Mouse (Mus musculus) liver, embryonic 11.5 days (tissue): ENCODE measurements around the gene Slc25a30. TPM values are rescaled to one million over a fixed set of nuclear protein-coding genes. Genes with fewer than 3 reads are reported as not detected.
"Not testable (repeated sequence)": the region's sequence is repeated elsewhere in the genome, so short reads cannot be mapped to it uniquely, and the experiment has no call there.

Experiments used
- ATAC-seq: fragments of 200-750 bp; cut with Nextera tagmentation; replicated peaks from 2 replicates; pipeline ENCODE4 v1.8.0; 2017; ENCODE audit warnings: moderate number of reproducible peaks, mild to moderate bottlenecking, moderate TSS enrichment, moderate library complexity; ENCODE audit not compliant: low FRiP score
- DNase-seq: peaks from one replicate; pipeline ENCODE4 v3.0.0-alpha.2; 2017; ENCODE audit warnings: low spot score
- H3K27ac ChIP-seq: fragments of 300-500 bp; sonication (generic); 2 replicates; pipeline ENCODE4 v1.5.1; 2014; ENCODE audit warnings: mild to moderate bottlenecking, low read depth, low read length, control low read depth
- H3K27me3 ChIP-seq: fragments of 300-500 bp; sonication (generic); replicated peaks from 2 replicates; pipeline ENCODE4 v1.6.1; 2014; ENCODE audit warnings: low read length, mixed read lengths; ENCODE audit not compliant: control insufficient read depth, insufficient read depth
- H3K36me3 ChIP-seq: fragments of 300-500 bp; sonication (generic); 2 replicates; pipeline ENCODE4 v1.6.1; 2014; ENCODE audit warnings: mild to moderate bottlenecking, low read length, moderate library complexity, mixed read lengths; ENCODE audit not compliant: control insufficient read depth, insufficient read depth
- H3K4me1 ChIP-seq: fragments of 300-500 bp; sonication (generic); replicated peaks from 2 replicates; pipeline ENCODE4 v1.6.1; 2014; ENCODE audit warnings: low read length, mixed read lengths; ENCODE audit not compliant: control insufficient read depth, insufficient read depth
- H3K4me2 ChIP-seq: fragments of 300-500 bp; sonication (generic); 2 replicates; pipeline ENCODE4 v1.6.1; 2014; ENCODE audit warnings: mild to moderate bottlenecking, control low read depth, moderate library complexity
- H3K4me3 ChIP-seq: fragments of 300-500 bp; sonication (generic); 2 replicates; pipeline ENCODE4 v1.5.1; 2014; ENCODE audit warnings: low read depth, low read length, control low read depth
- H3K9ac ChIP-seq: fragments of 300-500 bp; sonication (generic); 2 replicates; pipeline ENCODE4 v1.6.1; 2014; ENCODE audit warnings: low read depth, low read length, control low read depth
- H3K9me3 ChIP-seq: fragments of 300-500 bp; sonication (generic); 2 replicates; pipeline ENCODE4 v1.6.1; 2016; ENCODE audit warnings: low read length, inconsistent platforms, mixed read lengths; ENCODE audit not compliant: control insufficient read depth
- WGBS: fragments of 180-500 bp; shearing (Covaris S2); extraction: QIAGEN DNeasy Blood & Tissue Kit; methylation state at CpG from one replicate; pipeline ENCODE4 v1.1.7; 2014; 5-methylcytosine and 5-hydroxymethylcytosine counted together
- polyA plus RNA-seq: library from polyadenylated mRNA; unstranded; fragments of >200 nt; fragmentation: Nextera tagmentation; extraction: Ambion mirVana; gene quantifications from 2 replicates; pipeline ENCODE4 v1.2.1, GENCODE M21; 2014

The Slc25a30 gene
- polyA plus RNA-seq, 1 experiment from 2014 or later: 7.3 TPM

DNA sequence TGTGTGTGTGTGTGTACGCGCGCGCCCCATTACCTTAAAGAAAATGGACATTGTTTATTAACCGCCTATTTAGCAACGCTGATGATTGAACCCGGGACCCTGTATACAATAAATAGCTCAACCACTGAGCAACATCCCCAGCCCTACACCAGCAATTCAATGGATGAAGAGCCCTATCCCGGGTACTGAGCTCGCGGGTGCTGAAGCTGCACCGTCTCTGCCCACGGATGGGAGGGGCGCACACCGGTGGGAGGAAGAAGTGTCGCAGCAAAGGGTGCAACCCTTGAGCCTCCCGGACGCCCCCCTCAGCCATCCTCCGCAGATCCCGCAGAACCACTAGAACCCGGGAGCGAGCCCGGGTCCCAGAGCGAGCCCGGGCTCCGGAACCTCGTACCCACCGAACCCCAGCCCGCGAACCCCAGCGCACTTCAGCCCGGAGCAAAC lies 391 bp downstream of the Slc25a30 start:
- Histone ChIP-seq H3K4me2 (peak overlapping the region; percentile 89), H3K9ac (peak overlapping the region; percentile 77), H3K4me1 (peaks cover 8% of the 10 kb centered on the region), H3K27me3 (peaks cover 4% of the 10 kb centered on the region; the same call in 1 of the 2 replicates), H3K36me3 (no peaks in the 10 kb centered on the region), H3K4me3 (peak overlapping the region; percentile 77), H3K9me3 (no peaks in the 10 kb centered on the region), H3K27ac (peak overlapping the region; percentile 75; the same call in 1 of the 2 replicates)
- peak; percentile 74 for ATAC-seq
- WGBS: under 1% methylated on average over 31 of the region's 31 CpGs
- DNase-seq: no peak

DNA sequence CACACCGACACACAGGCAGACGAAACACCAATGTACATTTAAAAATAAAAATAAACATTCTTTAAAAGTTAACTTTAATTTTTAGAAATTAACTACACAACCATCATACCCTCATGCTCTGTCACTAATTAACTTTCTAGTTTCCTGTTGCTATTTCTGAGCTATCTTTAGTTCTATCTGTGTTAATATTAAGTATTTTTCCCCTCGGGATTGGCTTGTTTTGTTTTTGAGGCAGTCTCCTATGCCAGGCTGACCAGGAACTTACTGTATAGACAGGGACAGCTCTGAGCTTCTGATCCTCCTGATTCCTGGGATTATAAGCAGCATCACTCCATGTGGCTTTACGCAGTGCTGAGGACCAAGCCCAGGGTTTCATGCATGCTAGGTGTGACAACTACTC lies 6.9 kb downstream of the Slc25a30 start:
- no peaks in the 10 kb centered on the region for H3K36me3 ChIP-seq
- H3K4me3 ChIP-seq: no peak overlapping the region
- no peak overlapping the region for H3K9ac ChIP-seq
- DNase-seq (no peak), ATAC-seq (no peak)
- no peak overlapping the region for H3K4me2 ChIP-seq
- no peaks in the 10 kb centered on the region for H3K27me3 ChIP-seq
- no peak overlapping the region for H3K27ac ChIP-seq
- no peaks in the 10 kb centered on the region for H3K9me3 ChIP-seq
- WGBS: 92% methylated on average over 4 of the region's 4 CpGs
- no peaks in the 10 kb centered on the region for H3K4me1 ChIP-seq

GRCm38 (mm10) chr14:75776637-75777036 lies 10.2 kb downstream of the Slc25a30 start:
- no peak overlapping the region for H3K9ac ChIP-seq
- no peak overlapping the region for H3K27ac ChIP-seq
- no peak overlapping the region for H3K4me3 ChIP-seq
- H3K36me3 ChIP-seq: no peaks in the 10 kb centered on the region; the same call in 1 of the 2 replicates
- DNase-seq: no peak
- H3K27me3 ChIP-seq: no peaks in the 10 kb centered on the region
- WGBS: 94% methylated on average over 8 of the region's 8 CpGs
- ATAC-seq: no peak
- no peaks in the 10 kb centered on the region for H3K9me3 ChIP-seq
- H3K4me2 ChIP-seq: no peak overlapping the region
- H3K4me1 ChIP-seq: peaks cover 15% of the 10 kb centered on the region

DNA sequence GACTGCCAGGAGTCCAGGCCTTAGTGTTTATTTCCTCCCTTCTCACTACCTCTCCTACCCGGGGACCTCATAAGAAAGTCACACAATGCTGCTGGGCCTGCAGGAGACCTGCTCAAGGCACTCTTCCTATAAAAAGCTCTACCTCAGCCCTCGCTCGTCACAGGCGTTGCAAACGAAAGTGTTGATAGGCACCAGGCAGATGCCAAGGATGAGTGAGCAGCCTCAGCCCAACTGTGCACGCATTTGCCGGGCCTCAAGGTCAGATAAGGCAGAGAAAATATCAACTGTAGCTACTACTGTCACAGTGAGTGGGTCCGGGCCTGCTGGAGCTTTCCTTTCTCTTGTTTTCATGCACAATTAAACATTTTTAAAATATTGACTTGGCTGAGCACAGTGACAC lies 13.4 kb downstream of the Slc25a30 start:
- peak overlapping the region; percentile 50 for H3K9ac ChIP-seq
- H3K27ac ChIP-seq: peak overlapping the region; percentile 79
- H3K4me3 ChIP-seq: no peak overlapping the region
- peak; percentile 83 for ATAC-seq
- H3K4me1 ChIP-seq: peaks cover 15% of the 10 kb centered on the region
- H3K27me3 ChIP-seq: no peaks in the 10 kb centered on the region
- WGBS: 54% methylated on average over 8 of the region's 8 CpGs
- peaks cover 11% of the 10 kb centered on the region; the same call in 1 of the 2 replicates for H3K36me3 ChIP-seq
- H3K9me3 ChIP-seq: no peaks in the 10 kb centered on the region
- DNase-seq: no peak
- peak overlapping the region; percentile 32 for H3K4me2 ChIP-seq

- not testable (repeated sequence) for H3K9me3 ChIP-seq, DNase-seq, H3K27me3 ChIP-seq, H3K4me2 ChIP-seq, H3K4me3 ChIP-seq
- peak overlapping the region; percentile 79 for H3K27ac ChIP-seq
- peaks cover 15% of the 10 kb centered on the region for H3K4me1 ChIP-seq
- H3K9ac ChIP-seq: 0 out of 2 replicates have a peak overlapping the region, but pooled peaks have one; percentile 32
- WGBS: 72% methylated on average over 3 of the region's 3 CpGs
- ATAC-seq: peak; percentile 66
- peaks cover 11% of the 10 kb centered on the region; the same call in 1 of the 2 replicates for H3K36me3 ChIP-seq
Observed at GRCm38 (mm10) chr14:75772407-75772806, 14.4 kb downstream of the Slc25a30 start.

- ATAC-seq (no peak), DNase-seq (no peak)
- WGBS: 84% methylated on average over 8 of the region's 8 CpGs
- H3K9me3 ChIP-seq: no peaks in the 10 kb centered on the region
- H3K27me3 ChIP-seq: no peaks in the 10 kb centered on the region
- no peak overlapping the region for H3K4me3 ChIP-seq
- H3K27ac ChIP-seq: no peak overlapping the region
- peaks cover 15% of the 10 kb centered on the region for H3K4me1 ChIP-seq
- H3K9ac ChIP-seq: no peak overlapping the region
- peaks cover 11% of the 10 kb centered on the region; the same call in 1 of the 2 replicates for H3K36me3 ChIP-seq
- H3K4me2 ChIP-seq: no peak overlapping the region
Observed at GRCm38 (mm10) chr14:75771101-75771501, 15.7 kb downstream of the Slc25a30 start.

GRCm38 (mm10) chr14:75769334-75769733 lies 17.5 kb downstream of the Slc25a30 start:
- 89% methylated on average over 9 of the region's 9 CpGs for WGBS
- Histone ChIP-seq H3K9me3 (no peaks in the 10 kb centered on the region), H3K27me3 (no peaks in the 10 kb centered on the region), H3K27ac (no peak overlapping the region), H3K4me1 (peaks cover 15% of the 10 kb centered on the region), H3K4me3 (no peak overlapping the region), H3K9ac (no peak overlapping the region), H3K36me3 (peaks cover 11% of the 10 kb centered on the region; the same call in 1 of the 2 replicates), H3K4me2 (no peak overlapping the region)
- ATAC-seq: no peak
- no peak for DNase-seq

DNA sequence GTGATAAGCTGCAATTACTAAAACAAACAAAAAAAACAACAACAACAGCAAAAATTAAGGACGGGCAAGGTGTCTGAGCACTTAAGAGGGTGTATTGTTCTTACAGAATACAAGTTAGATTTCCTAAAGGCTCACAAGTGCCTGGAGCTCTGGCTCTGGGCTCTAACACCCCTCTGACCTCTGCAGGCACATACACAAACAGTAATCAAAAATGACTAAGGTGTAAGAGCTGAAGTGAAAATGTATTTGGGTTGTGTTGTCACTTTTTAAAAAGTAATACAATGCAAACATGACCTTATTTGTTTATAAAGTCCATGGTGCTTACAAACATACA lies 18.6 kb downstream of the Slc25a30 start:
- peaks cover 11% of the 10 kb centered on the region; the same call in 1 of the 2 replicates for H3K36me3 ChIP-seq
- no peaks in the 10 kb centered on the region for H3K27me3 ChIP-seq
- H3K4me3 ChIP-seq: no peak overlapping the region
- no peak overlapping the region for H3K4me2 ChIP-seq
- H3K4me1 ChIP-seq: peaks cover 8% of the 10 kb centered on the region
- WGBS: 17% methylated on average over 1 of the region's 1 CpGs
- no peak overlapping the region for H3K9ac ChIP-seq
- no peaks in the 10 kb centered on the region for H3K9me3 ChIP-seq
- no peak for ATAC-seq
- no peak for DNase-seq
- H3K27ac ChIP-seq: no peak overlapping the region

GRCm38 (mm10) chr14:75767492-75768274 lies 19.2 kb downstream of the Slc25a30 start:
- Histone ChIP-seq H3K27ac (no peak overlapping the region), H3K9me3 (no peaks in the 10 kb centered on the region), H3K4me1 (peaks cover 2% of the 10 kb centered on the region), H3K36me3 (peaks cover 11% of the 10 kb centered on the region; the same call in 1 of the 2 replicates), H3K4me2 (no peak overlapping the region), H3K9ac (no peak overlapping the region), H3K27me3 (no peaks in the 10 kb centered on the region), H3K4me3 (no peak overlapping the region)
- DNase-seq (peak; percentile 63), ATAC-seq (peak; percentile 53; the same call in 1 of the 2 replicates)
- WGBS: 64% methylated on average over 17 of the region's 17 CpGs
